Mouse (Mus musculus): ENCODE results near the gene Tinagl1. TPM values are rescaled to one million over a fixed set of nuclear protein-coding genes. Genes with fewer than 3 reads are reported as not detected.
A peak's percentile ranks its signal among the peaks of the same experiment; 100 is the strongest.

The Tinagl1 gene
- total and polyA plus RNA-seq, 2 experiments from 2014 or later = 7.2 to 15.1 TPM

DNA sequence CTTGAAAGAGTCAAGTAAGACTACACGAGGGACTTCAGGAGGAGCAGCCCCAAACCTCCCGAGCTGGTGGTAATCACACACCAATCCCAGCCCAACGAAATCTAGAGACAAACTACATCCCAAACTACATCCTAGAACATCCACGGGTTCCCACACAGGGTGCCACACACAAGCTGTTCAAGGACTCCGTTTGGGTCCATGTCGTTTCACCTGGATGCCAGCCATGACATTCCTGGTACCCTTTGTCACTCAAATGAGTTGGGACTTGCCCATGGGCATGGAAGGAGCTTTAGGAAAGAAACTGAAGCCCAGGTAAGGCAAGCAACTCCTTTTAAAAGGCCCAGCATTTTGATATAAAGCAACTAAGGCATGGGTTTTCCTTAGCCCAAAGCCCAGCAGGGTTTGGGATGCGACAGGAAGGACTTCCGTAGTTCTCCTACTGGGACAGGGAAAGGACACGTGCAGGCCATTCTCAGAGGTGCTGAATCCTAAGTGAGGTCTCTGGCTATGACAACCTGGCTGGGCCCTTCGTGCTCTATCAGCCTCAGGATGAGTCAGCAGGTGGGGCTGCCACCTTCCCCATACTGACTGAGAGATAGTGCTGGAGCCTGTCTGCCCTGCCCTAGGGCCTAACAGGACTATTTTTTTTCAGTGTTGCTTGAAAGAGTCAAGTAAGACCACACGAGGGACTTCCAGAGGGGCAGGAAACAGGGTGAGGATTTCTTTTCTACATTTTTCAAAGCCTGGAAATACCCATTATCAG is 1.7 kb downstream of the Tinagl1 start:
- no peaks in the 10 kb centered on the region for H3K9me3 ChIP-seq (ENCODE audit: low read length)
- 0 out of 2 replicates have a peak, but pooled peaks cover 9% of the 10 kb centered on the region for H3K27me3 ChIP-seq (ENCODE audit: insufficient read depth, low read length)
- no peak overlapping the region for H3K27ac ChIP-seq
- H3K4me1 ChIP-seq (ENCODE audit: insufficient read depth, low read length) = no peaks in the 10 kb centered on the region
- H3K36me3 ChIP-seq (ENCODE audit: insufficient read depth, low read length) = no peaks in the 10 kb centered on the region
- no peak for ATAC-seq
- WGBS = 71% methylated on average over 11 of the region's 11 CpGs
- no peak overlapping the region for H3K4me2 ChIP-seq (ENCODE audit: low read depth, low read length)
- DNase-seq (ENCODE audit: low spot score) = no peak
- no peak overlapping the region for H3K4me3 ChIP-seq (ENCODE audit: low read length)
- H3K9ac ChIP-seq (replicated peaks; ENCODE audit: low read length) = no peak overlapping the region
- no peak for TF ChIP-seq CTCF (IDR thresholded peaks at IDR 0.05; ENCODE audit: low read depth)

DNA sequence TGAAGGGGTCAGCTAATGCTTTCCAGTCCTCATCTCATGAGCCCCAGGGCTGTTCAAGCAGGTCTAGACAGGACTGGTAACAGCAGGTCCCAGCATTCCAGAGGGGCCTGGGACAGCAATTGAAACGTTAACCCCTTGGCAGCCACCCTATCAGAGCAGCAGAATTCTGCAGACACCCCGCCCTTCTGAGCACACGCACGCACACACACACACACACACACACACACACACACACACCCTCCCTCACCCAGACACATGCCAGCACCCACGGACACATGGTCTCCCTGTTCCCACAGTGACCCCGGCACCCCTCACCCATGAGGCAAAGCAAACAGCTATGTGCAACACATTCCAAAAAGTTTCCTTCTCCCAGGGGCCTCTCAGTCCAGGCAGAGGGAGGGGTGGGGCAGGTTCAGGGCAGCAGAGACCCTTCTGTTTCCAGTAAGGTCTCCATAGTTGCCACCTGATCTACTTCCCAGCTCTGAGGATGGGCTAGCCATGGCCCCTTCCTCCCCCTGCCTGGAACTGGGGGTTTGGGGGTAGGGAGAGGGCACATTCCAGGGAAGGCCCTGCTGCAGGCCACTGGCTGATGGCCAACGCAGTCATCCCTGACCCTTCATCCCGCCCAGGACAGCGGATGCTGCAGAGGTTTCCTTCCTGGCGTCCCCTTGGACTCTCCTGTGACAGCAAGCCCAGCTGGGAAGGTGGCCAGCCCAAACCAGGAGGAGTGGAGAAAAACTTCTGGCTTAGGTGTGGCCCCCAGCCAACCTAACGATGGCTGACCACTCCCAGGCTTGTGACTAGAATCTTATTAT is 2.8 kb downstream of the Tinagl1 start:
- ATAC-seq = no peak
- WGBS = 66% methylated on average over 11 of the region's 11 CpGs

DNA sequence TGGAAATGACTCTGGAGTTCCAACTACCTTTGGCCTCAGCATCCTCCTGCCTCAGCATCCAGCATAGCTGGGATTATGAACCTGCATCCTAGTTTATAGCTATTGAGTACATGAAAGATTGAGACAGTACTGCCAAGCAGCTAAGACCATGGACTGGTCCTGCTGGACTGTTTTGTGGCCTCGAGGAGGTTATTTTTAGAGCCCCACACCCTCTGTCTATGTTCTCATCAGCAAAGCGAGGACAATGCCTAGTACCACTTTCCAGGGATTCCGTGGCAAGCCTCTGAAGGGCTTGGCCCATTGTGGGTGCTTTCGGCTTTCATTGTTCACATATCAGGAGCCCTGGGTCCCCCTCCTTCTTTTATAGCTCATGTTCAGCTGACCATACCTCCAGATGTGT is 4.6 kb downstream of the Tinagl1 start:
- Histone ChIP-seq H3K27ac (no peak overlapping the region), H3K27me3 (ENCODE audit: insufficient read depth, low read length) (0 out of 2 replicates have a peak, but pooled peaks cover 9% of the 10 kb centered on the region), H3K4me2 (ENCODE audit: low read depth, low read length) (no peak overlapping the region), H3K4me1 (ENCODE audit: insufficient read depth, low read length) (no peaks in the 10 kb centered on the region), H3K9me3 (ENCODE audit: low read length) (no peaks in the 10 kb centered on the region), H3K4me3 (ENCODE audit: low read length) (no peak overlapping the region), H3K9ac (replicated peaks; ENCODE audit: low read length) (no peak overlapping the region), H3K36me3 (ENCODE audit: insufficient read depth, low read length) (no peaks in the 10 kb centered on the region)
- no peak for DNase-seq (ENCODE audit: low spot score)
- TF ChIP-seq CTCF (IDR thresholded peaks at IDR 0.05; ENCODE audit: low read depth) = no peak
- ATAC-seq = no peak
- WGBS = 80% methylated on average over 4 of the region's 4 CpGs

More for the DNA sequence above, 2.8 kb downstream of the Tinagl1 start:
- DNase-seq (ENCODE audit: low spot score) = no peak
- Histone ChIP-seq H3K27me3 (ENCODE audit: insufficient read depth, low read length) (0 out of 2 replicates have a peak, but pooled peaks cover 9% of the 10 kb centered on the region), H3K27ac (no peak overlapping the region), H3K9me3 (ENCODE audit: low read length) (no peaks in the 10 kb centered on the region), H3K4me3 (ENCODE audit: low read length) (no peak overlapping the region), H3K36me3 (ENCODE audit: insufficient read depth, low read length) (no peaks in the 10 kb centered on the region), H3K9ac (replicated peaks; ENCODE audit: low read length) (no peak overlapping the region), H3K4me1 (ENCODE audit: insufficient read depth, low read length) (no peaks in the 10 kb centered on the region), H3K4me2 (ENCODE audit: low read depth, low read length) (no peak overlapping the region)
- TF ChIP-seq CTCF (IDR thresholded peaks at IDR 0.05; ENCODE audit: low read depth) = no peak

DNA sequence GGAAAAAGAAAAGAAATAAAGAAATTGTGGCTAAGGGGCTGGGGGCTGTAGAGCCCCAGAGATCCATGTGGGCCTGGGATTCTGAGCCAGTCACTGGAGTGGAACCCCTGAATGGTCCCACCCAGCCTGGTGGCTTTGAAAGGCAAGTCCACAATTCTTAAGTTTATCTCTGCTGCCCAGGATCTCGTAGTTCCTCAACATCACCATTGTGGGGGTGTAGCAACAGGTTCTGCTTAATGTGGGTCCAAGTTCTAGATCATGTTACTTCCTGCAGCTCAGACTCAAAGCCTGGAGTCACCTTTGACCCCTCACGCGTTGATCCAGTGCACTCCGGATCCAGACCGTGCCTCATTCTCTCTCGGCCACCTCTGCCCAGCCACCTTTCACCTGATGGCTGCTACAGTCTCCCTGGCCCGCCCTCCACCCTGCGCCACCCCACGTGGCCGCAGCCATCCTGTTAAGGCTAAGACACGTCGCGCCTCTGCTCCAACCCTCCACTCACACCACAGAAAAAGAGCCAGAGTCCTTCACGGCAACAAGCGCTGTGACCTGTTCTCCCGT is 5.4 kb downstream of the Tinagl1 start:
- H3K27ac ChIP-seq = no peak overlapping the region
- no peak overlapping the region for H3K4me2 ChIP-seq (ENCODE audit: low read depth, low read length)
- no peak for ATAC-seq
- no peak for DNase-seq (ENCODE audit: low spot score)
- no peaks in the 10 kb centered on the region for H3K4me1 ChIP-seq (ENCODE audit: insufficient read depth, low read length)
- H3K36me3 ChIP-seq (ENCODE audit: insufficient read depth, low read length) = no peaks in the 10 kb centered on the region
- H3K9ac ChIP-seq (replicated peaks; ENCODE audit: low read length) = no peak overlapping the region
- H3K9me3 ChIP-seq (ENCODE audit: low read length) = no peaks in the 10 kb centered on the region
- no peak for TF ChIP-seq CTCF (IDR thresholded peaks at IDR 0.05; ENCODE audit: low read depth)
- 0 out of 2 replicates have a peak, but pooled peaks cover 5% of the 10 kb centered on the region for H3K27me3 ChIP-seq (ENCODE audit: insufficient read depth, low read length)
- H3K4me3 ChIP-seq (ENCODE audit: low read length) = no peak overlapping the region
- 86% methylated on average over 16 of the region's 16 CpGs for WGBS

DNA sequence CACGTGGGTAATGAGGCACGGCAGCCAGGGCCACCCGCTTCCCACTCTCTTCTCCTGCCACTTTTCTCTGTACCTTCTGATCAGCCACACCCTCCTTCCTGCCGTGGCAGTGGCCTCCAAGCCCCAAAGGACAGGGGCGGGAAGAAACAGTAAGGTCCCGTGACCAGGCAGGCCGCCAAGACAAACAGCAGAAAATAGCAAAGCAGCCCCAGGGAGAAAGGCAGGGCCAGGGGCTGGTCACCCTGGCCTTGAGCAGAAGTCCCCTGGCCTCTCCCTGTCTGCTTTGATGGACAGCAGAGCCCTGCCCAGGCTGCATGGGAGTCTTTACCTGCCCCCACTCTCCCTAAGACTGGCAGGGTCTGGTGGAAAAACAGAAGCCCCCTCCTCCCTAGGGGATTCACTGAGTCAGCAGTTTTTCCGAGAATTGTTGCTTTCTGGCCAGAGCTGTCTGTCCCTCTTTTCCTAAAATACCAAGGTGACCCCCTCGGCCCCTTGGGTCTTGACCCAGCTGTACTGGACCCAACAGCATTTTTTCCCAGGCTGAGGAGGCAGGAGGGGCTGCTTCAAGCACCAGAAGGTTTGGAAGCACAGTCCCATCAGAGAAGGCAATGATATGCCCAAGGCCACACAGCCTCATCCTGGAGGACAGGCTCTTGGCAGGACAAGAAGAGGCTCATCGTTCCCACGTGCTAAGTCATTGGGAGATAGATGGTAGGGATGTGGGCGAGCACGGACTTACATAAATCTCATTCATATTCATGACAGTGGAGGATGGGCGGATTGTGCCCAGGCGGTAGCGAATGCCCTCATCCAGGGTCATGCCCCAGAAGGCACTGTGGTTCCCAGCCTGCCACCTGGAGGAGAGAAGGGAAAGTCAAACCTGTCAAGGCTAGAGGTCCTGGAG is 6.4 kb downstream of the Tinagl1 start:
- Histone ChIP-seq H3K4me1 (ENCODE audit: insufficient read depth, low read length) (no peaks in the 10 kb centered on the region), H3K27ac (no peak overlapping the region), H3K9ac (replicated peaks; ENCODE audit: low read length) (no peak overlapping the region), H3K4me2 (ENCODE audit: low read depth, low read length) (0 out of 2 replicates have a peak overlapping the region, but pooled peaks have one; percentile 8), H3K4me3 (ENCODE audit: low read length) (no peak overlapping the region), H3K9me3 (ENCODE audit: low read length) (no peaks in the 10 kb centered on the region), H3K27me3 (ENCODE audit: insufficient read depth, low read length) (peaks cover 8% of the 10 kb centered on the region; the same call in 1 of the 2 replicates), H3K36me3 (ENCODE audit: insufficient read depth, low read length) (no peaks in the 10 kb centered on the region)
- ATAC-seq (peak; percentile 35; the same call in 1 of the 2 replicates), DNase-seq (ENCODE audit: low spot score) (peak; percentile 51)
- 26% methylated on average over 16 of the region's 16 CpGs for WGBS
- TF ChIP-seq CTCF (IDR thresholded peaks at IDR 0.05; ENCODE audit: low read depth) = peak; percentile 20; the same call in 1 of the 2 replicates

DNA sequence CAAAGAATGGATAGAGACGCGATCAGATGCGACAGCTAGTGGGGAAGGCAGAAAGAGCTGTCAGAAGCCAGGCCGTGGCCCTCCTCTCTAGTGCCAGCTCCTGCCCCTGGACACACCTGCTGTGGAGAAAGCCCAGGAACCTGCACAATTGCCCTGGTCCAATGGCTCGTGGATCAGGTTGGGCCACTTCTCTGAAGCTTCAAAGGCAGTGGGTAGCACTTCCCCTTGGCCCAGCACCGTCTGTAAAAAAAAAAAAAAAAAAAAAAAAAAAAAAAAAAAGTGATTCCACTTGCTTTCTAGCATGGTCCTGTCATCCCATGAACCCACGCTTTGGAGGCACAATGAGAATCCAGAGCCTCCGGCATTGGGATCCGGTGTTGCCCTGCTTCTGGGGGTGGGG is 7.1 kb downstream of the Tinagl1 start:
- WGBS = 43% methylated on average over 9 of the region's 9 CpGs
- H3K9me3 ChIP-seq (ENCODE audit: low read length) = no peaks in the 10 kb centered on the region
- H3K4me2 ChIP-seq (ENCODE audit: low read depth, low read length) = peak overlapping the region; percentile 8; the same call in 1 of the 2 replicates
- DNase-seq (ENCODE audit: low spot score) (no peak), ATAC-seq (no peak)
- no peak overlapping the region for H3K27ac ChIP-seq
- peaks cover 12% of the 10 kb centered on the region; the same call in 1 of the 2 replicates for H3K27me3 ChIP-seq (ENCODE audit: insufficient read depth, low read length)
- no peaks in the 10 kb centered on the region for H3K36me3 ChIP-seq (ENCODE audit: insufficient read depth, low read length)
- H3K4me3 ChIP-seq (ENCODE audit: low read length) = no peak overlapping the region
- no peak overlapping the region for H3K9ac ChIP-seq (replicated peaks; ENCODE audit: low read length)
- H3K4me1 ChIP-seq (ENCODE audit: insufficient read depth, low read length) = no peaks in the 10 kb centered on the region
- no peak for TF ChIP-seq CTCF (IDR thresholded peaks at IDR 0.05; ENCODE audit: low read depth)

All from hindbrain, postnatal 0 days (tissue).